Mouse (Mus musculus) stomach, embryonic 16.5 days (tissue): Measurements from ENCODE around the gene Pm20d1. TPM values are rescaled to one million over a fixed set of nuclear protein-coding genes. Genes with fewer than 3 reads are reported as not detected.

Experiments used
- ATAC-seq: fragments of 200-750 bp; cut with Nextera tagmentation; 2 replicates; pipeline ENCODE4 v1.8.0; 2017; ENCODE audit warnings: moderate number of reproducible peaks, moderate TSS enrichment; ENCODE audit not compliant: insufficient read depth, low FRiP score
- H3K27ac ChIP-seq: fragments of 300-500 bp; sonication (generic); 2 replicates; pipeline ENCODE4 v1.5.1; 2014; ENCODE audit warnings: low read length
- H3K27me3 ChIP-seq: fragments of 300-500 bp; sonication (generic); 2 replicates; pipeline ENCODE4 v1.6.1; 2014; ENCODE audit warnings: low read length, control low read depth, mixed read lengths; ENCODE audit not compliant: control insufficient read depth, insufficient read depth
- H3K36me3 ChIP-seq: fragments of 300-500 bp; sonication (generic); 2 replicates; pipeline ENCODE4 v1.6.1; 2014; ENCODE audit warnings: low read length; ENCODE audit not compliant: control insufficient read depth, insufficient read depth
- H3K4me1 ChIP-seq: fragments of 300-500 bp; sonication (generic); 2 replicates; pipeline ENCODE4 v1.6.1; 2014; ENCODE audit warnings: low read length, control low read depth, mixed read lengths; ENCODE audit not compliant: control insufficient read depth, insufficient read depth
- H3K4me2 ChIP-seq: fragments of 300-500 bp; sonication (generic); 2 replicates; pipeline ENCODE4 v1.6.1; 2014; ENCODE audit warnings: low read depth, low read length, mixed read lengths
- H3K4me3 ChIP-seq: fragments of 300-500 bp; sonication (generic); replicated peaks from 2 replicates; pipeline ENCODE4 v1.5.1; 2014; ENCODE audit warnings: mild to moderate bottlenecking, low read length
- H3K9ac ChIP-seq: fragments of 300-500 bp; sonication (generic); 2 replicates; pipeline ENCODE4 v1.6.1; 2014; ENCODE audit warnings: low read length
- H3K9me3 ChIP-seq: fragments of 300-500 bp; sonication (generic); replicated peaks from 2 replicates; pipeline ENCODE4 v1.6.1; 2016; ENCODE audit warnings: low read length, control low read depth; ENCODE audit not compliant: control insufficient read depth
- whole genome bisulfite sequencing: fragments of 180-500 bp; shearing (Covaris S2); extraction: QIAGEN DNeasy Blood & Tissue Kit; methylation state at CpG from one replicate; pipeline ENCODE4 v1.1.7; 2014; 5-methylcytosine and 5-hydroxymethylcytosine counted together
- polyA plus RNA-seq: library from polyadenylated mRNA; unstranded; fragments of >200 nt; fragmentation: Nextera tagmentation; extraction: Ambion mirVana; gene quantifications from 2 replicates; pipeline ENCODE4 v1.2.1, GENCODE M21; 2015

The Pm20d1 gene
- polyA plus RNA-seq, 1 experiment from 2014 or later, result 2.7 TPM

DNA sequence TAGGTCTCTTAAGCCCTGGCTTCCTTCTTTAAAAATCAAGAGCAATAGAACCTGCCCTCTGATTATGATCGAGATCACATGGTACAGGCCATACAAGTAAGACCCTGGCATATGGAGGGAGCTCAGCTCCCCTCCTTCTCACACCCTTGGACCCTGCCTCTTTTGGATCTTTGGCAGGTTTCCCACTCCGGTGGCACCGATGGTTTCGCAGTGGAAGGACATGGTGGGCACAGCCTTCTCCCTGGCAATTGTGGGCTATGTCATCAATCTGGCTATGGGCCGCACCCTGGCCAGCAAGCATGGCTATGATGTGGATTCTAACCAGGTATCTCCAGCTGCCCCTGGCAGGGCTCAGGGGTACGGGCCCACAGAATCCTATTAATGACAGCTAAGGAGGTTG is 40.0 kb upstream of the Pm20d1 start:
- Histone ChIP-seq H3K27me3 (no peaks in the 10 kb centered on the region), H3K9ac (no peak overlapping the region), H3K9me3 (no peaks in the 10 kb centered on the region), H3K4me3 (no peak overlapping the region), H3K4me2 (no peak overlapping the region), H3K4me1 (peaks cover 9% of the 10 kb centered on the region), H3K27ac (no peak overlapping the region), H3K36me3 (no peaks in the 10 kb centered on the region)
- ATAC-seq, result no peak
- WGBS, result 92% methylated on average over 6 of the region's 6 CpGs

DNA sequence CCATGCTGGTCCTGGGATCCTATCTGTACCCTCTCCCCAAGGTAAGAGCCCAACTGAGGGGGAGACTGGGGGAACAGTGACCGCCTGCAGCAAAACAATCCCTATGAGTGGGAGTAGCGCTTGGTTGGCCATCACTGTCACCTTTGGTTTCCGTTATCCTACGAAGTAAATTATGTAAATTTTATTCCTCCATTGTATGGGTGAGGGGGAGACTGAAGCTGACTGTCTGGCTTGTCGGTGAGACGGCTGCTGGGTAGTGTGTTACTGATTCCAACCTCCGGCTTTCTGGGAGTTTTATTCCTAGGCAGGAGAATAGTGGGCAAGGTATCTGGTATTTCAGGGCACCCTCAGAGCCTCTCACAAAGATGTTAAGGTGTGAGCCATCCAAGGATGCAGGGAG is 38.4 kb upstream of the Pm20d1 start:
- H3K4me3 ChIP-seq, result no peak overlapping the region

DNA sequence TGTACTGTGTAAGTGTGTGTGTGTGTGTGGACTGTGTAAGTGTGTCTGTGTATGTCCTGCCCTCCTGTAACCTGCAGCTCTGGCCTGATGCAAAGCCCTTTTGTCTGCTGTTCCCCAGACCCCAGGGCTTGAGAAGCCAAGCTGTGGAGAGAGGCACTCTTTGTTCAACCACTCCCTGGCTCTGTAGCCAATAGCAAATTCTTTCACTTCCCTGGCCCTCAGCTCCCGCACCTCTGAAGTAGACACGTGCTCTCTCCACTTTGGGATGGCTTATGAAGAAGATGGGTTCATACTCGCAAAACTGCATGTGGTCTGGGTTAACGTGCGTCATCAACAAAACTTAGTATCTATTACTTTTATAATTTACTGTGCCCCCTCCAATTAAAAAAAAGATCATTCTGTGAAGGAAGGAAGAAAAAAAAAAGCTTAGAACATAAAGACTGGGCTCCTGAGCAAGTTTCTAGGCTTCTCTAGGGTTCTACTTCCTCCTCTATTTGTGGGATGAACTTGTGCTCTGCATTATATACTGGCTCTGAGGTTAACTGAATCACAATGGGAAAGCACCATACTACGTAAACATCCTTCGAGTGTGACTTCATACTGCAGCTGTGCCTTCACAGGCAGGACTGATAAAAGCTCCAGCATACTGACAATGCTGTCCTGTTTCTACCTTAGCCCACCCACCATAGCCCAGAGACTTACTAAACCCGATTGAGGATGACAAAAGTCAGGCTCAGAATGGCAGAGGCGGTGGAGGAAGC is 37.3 kb upstream of the Pm20d1 start:
- no peak overlapping the region for H3K4me2 ChIP-seq
- 54% methylated on average over 9 of the region's 9 CpGs for WGBS
- no peak for ATAC-seq
- H3K27ac ChIP-seq, result no peak overlapping the region; the same call in 1 of the 2 replicates
- H3K27me3 ChIP-seq, result no peaks in the 10 kb centered on the region
- no peaks in the 10 kb centered on the region for H3K9me3 ChIP-seq
- H3K36me3 ChIP-seq, result no peaks in the 10 kb centered on the region
- H3K4me1 ChIP-seq, result peaks cover 9% of the 10 kb centered on the region
- H3K4me3 ChIP-seq, result no peak overlapping the region
- H3K9ac ChIP-seq, result no peak overlapping the region; the same call in 1 of the 2 replicates

More for the DNA sequence above, 38.4 kb upstream of the Pm20d1 start:
- Histone ChIP-seq H3K9me3 (no peaks in the 10 kb centered on the region), H3K9ac (no peak overlapping the region), H3K36me3 (no peaks in the 10 kb centered on the region), H3K4me2 (no peak overlapping the region), H3K4me1 (peaks cover 9% of the 10 kb centered on the region), H3K27ac (no peak overlapping the region), H3K27me3 (no peaks in the 10 kb centered on the region)
- WGBS, result 82% methylated on average over 7 of the region's 7 CpGs
- no peak for ATAC-seq

DNA sequence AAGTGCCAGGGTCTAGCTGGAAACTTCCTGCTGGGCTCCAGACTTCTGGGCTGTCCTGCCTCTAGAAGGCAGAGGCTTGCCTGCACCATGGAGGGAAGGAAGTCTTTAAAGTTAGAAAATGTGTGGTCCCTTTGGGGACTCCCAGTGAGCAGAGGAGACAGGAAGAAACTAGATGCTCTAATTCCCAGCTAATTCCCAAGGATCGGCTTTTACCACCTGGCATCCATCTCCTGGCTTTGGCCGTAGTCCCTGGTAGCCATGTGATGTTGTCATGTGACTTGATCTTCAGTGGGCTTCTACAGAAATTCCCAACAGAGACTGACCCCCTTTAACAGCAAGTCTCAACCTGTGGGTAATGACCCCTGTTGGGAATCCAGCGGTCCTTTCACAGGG is 36.8 kb upstream of the Pm20d1 start:
- no peak overlapping the region for H3K4me3 ChIP-seq
- no peak overlapping the region for H3K4me2 ChIP-seq
- no peaks in the 10 kb centered on the region for H3K9me3 ChIP-seq
- no peaks in the 10 kb centered on the region for H3K36me3 ChIP-seq
- H3K9ac ChIP-seq, result no peak overlapping the region; the same call in 1 of the 2 replicates
- no peak overlapping the region; the same call in 1 of the 2 replicates for H3K27ac ChIP-seq
- H3K4me1 ChIP-seq, result peaks cover 5% of the 10 kb centered on the region; the same call in 1 of the 2 replicates
- H3K27me3 ChIP-seq, result no peaks in the 10 kb centered on the region
- no peak for ATAC-seq
- 60% methylated on average over 3 of the region's 3 CpGs for WGBS

DNA sequence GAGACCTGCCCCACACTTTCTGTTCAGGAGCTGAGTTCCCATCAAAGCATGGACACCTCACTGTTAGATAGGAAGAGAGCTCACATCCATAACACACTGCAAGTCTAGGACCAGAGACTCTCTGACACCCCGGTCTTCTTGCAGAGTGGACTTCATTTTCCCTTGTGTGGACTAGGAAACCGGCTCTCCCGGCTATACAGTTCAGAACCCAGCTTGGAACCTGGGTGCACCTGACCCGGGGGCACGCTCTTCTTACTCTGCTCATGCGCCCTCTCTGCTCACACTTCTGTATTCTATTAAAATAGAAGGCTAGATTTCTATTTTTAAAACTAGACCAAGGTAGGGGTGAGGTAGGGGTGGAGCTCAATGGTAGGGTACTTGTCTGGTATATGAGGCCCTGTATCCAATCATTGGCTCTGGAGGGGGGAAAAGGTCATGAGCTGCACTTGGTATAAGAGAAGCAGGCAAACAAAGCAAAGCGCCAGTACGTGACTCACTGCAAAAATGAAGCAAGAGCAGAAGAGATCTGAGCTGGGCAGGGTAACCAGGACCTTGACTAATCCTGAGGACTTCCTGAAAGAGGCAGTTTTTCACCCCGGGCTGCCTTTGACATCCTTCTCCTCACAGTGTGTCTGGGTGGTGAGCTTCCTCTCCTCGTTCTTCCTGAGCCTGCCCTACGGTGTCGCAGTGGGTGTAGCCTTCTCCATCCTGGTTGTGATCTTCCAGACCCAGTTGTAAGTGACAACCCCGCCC is 35.9 kb upstream of the Pm20d1 start:
- Histone ChIP-seq H3K9ac (no peak overlapping the region), H3K4me1 (peaks cover 5% of the 10 kb centered on the region; the same call in 1 of the 2 replicates), H3K36me3 (no peaks in the 10 kb centered on the region), H3K27ac (no peak overlapping the region), H3K27me3 (no peaks in the 10 kb centered on the region), H3K4me2 (no peak overlapping the region), H3K9me3 (no peaks in the 10 kb centered on the region), H3K4me3 (no peak overlapping the region)
- WGBS, result 69% methylated on average over 13 of the region's 13 CpGs
- peak; percentile 22; the same call in 1 of the 2 replicates for ATAC-seq

DNA sequence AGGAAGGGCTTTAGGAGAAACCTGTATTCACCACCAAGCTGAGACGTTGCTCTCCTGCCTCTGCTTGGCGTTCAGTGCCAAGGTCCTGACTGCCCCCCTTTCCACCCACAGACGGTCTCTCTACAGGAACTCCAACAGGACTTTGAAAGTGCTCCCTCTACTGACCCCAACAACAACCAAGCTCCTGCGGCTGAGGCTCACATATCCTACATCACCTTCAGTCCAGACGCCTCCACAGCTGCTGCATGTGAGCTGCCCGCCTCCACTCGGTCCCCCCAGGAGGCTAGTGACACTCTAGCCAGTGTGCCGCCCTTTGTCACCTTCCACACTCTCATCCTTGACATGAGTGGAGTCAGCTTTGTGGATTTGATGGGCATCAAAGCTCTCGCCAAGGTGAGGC is 33.5 kb upstream of the Pm20d1 start:
- no peak overlapping the region for H3K4me3 ChIP-seq
- no peaks in the 10 kb centered on the region for H3K27me3 ChIP-seq
- peaks cover 5% of the 10 kb centered on the region; the same call in 1 of the 2 replicates for H3K4me1 ChIP-seq
- no peak overlapping the region for H3K9ac ChIP-seq
- no peaks in the 10 kb centered on the region for H3K36me3 ChIP-seq
- WGBS, result 57% methylated on average over 9 of the region's 9 CpGs
- no peaks in the 10 kb centered on the region for H3K9me3 ChIP-seq
- no peak overlapping the region for H3K27ac ChIP-seq
- no peak overlapping the region for H3K4me2 ChIP-seq
- ATAC-seq, result no peak

DNA sequence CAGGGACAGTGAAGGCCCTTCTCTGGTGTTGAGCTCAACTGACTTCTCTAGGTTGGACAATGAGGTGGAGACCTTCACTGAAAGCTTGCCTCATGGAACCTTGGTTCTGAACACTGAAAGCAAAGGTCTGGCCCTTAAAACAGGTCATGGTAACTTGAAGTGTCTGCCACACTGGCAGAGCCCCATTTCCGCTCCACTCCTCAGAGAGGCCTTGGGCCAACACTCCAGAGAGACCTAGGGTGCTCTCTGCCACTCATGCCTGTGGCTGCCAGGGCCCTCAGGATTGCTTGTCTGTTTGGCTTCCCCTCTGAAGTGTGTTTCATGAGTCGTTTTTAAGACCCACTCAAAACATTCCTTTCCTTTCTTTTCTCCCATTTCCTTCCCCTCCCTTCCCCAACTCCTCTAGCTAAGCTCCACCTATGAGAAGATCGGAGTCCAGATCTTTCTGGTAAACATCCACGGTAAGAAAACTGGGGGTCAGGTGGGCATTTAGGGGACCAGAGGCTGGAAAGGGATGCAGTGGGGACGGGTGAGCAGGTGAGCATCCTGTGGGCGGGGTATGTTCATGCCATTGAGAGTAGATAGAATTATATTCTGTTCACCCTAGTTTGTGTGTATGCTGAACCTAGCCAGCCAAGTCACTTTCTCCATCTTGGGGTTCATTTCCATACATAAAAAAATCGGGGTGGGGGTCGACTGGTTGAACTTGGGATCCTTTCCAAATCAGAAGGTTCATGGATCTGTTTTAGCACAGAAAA is 32.4 kb upstream of the Pm20d1 start:
- Histone ChIP-seq H3K4me1 (peaks cover 5% of the 10 kb centered on the region; the same call in 1 of the 2 replicates), H3K9me3 (no peaks in the 10 kb centered on the region), H3K27ac (no peak overlapping the region), H3K4me2 (no peak overlapping the region), H3K4me3 (no peak overlapping the region), H3K36me3 (no peaks in the 10 kb centered on the region), H3K27me3 (no peaks in the 10 kb centered on the region), H3K9ac (no peak overlapping the region)
- 59% methylated on average over 8 of the region's 8 CpGs for WGBS
- ATAC-seq, result no peak

DNA sequence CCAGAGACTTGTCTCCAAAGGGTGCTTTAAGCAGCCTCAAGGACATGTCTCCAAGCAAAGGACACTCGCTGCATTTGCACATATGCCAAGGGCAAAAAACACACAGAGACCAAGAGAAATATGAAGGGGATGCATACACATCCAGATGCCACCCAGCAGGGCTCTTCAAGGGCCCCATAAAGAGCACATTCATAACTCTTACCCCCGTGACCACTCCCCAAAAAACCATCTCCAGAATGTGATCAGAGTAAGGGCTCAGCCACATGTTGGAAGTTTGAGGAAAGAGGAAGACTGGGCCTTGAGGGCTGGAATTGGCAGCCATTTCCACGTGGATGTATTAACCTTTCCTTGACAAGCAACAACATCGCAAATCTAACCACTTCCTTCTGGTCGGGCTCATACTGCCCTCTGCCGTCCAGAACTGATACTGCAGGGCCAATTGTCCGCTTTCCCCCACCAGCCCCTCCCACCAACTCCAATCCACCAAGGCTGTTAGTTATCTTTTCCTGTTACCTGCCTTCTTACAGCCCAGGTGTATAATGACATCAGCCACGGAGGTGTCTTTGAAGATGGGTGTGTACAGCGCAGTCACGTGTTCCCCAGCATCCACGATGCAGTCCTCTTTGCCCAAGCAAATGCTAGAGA is 31.7 kb upstream of the Pm20d1 start:
- ATAC-seq, result no peak
- Histone ChIP-seq H3K9me3 (no peaks in the 10 kb centered on the region), H3K4me3 (no peak overlapping the region), H3K27ac (no peak overlapping the region), H3K4me1 (no peaks in the 10 kb centered on the region; the same call in 1 of the 2 replicates), H3K27me3 (no peaks in the 10 kb centered on the region), H3K36me3 (no peaks in the 10 kb centered on the region), H3K9ac (no peak overlapping the region), H3K4me2 (no peak overlapping the region)
- 12% methylated on average over 11 of the region's 11 CpGs for WGBS
